Mouse (Mus musculus) right cerebral cortex, postnatal 10 days (tissue): ENCODE data around the gene Itm2c.

ENCODE experiments used
- DNase-seq, 2 experiments: peaks; one replicate each; pipeline ENCODE4 v3.0.0; 2021; ENCODE audit warnings: low spot score in 2 of 2

The Itm2c gene

DNA sequence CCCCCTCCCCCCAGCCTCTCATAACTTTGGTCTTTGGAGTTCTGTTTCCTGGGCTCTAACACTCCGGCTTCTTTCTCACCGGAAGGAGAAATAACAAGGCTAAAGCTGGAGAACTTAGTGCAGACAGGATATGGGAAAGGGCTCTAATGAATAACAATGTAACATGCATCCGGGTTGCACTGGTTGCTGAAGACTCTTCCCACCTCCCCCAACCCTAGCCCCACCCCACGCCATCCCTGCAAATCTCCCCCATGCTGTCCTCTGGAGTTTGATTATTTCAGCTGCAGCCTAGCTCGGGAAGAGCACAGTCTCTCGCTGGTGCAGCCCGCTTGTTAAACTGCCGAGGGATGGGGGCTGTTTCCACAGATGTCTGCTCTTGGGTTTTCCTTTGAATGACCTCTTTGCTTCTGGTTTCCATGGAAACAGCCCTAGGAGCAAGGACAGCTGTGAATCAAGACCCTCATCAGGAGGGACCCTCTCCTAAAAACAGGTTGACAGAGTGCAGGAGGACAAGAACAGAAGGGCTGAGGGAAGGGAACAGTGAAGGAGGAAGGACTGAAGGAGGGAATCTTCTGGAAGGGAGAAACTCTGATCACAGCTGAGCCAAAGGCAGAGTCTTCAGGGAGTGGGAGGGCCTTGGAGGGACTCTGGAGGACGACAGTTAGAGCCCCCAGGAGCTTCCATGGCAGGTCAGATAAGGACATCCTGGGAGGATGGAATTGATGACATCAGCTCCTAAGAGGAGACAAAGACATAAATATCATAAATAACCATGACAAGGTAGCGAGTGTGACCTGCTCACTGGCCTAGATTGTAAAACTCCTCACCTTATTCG, 39.8 kb downstream of the Itm2c start:
- no peak for DNase-seq

GRCm38 (mm10) chr1:85934560-85934959, 40.5 kb downstream of the Itm2c start:
- DNase-seq, result no peak

DNA sequence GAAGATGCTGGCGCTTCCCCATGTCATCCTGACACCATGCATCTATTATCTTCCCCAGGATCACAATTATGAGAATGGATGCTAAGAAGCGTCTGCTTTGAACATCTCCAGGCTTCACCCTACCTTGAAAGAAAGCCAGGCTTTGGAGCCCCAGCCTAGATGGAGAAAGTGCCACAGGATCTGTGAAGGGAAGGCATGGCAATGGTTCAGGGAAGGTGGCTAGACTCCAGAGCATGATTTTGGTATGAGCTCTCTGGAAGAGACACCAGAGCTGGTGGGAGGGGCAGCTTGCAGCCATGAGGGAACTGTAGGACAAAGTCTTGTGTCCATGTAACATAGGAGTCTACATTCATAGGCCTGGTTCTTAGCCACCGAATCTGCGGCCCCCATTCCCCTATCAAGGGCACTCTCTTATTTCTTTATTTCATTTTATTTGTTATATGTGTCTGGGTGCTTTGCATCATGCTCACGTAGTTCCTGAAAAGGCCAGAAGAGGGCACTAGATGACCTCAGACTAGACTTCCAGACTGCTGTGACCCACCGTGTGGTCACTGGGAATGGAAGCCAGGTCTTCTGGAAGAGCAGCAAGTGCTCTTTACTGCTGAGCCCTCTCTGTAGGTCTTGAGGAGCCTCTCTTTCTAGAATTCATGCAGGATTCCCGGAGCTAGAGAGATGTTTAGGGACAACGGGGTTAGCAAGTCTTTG, 41.2 kb downstream of the Itm2c start:
- peak in 1 of 2 experiments; percentile 66 for DNase-seq

DNA sequence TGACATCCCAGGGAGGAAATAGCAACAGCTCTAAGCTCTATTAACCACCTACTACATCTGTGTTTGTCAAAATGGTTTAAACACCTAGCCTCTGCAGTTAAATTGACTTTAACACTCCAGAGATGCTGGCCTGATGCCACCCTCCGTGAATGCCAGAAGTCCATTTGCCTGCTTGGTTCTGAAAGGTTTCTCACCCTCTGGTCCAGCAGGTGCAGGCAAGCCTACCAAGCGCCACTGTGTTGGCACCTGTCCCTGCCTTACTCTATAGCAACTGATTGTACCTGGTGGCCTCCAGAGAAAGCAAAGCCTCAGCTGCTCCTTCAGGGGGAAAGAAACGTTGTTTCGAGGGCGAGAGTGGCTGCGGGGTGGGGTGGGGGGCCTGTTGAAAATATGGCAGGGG, 42.2 kb downstream of the Itm2c start:
- DNase-seq, result no peak

DNA sequence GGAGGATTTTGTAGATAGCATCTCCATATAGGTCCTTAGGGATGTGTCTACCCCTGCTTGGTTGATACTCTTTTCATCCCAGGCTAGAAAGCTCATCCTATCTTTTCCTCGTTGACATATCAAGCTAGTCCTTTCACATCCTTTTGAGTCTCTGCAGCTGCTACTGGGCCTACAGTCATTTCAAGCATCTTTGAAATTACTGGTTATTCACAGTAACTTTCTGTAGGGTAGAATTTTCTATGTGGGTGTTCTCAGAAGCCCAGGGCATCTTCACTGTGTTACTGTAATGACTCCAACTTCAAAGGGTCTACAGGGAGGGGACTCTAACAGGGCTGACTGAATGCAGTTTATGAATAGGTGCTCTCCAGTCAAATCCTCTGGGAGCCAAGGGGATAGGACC, 43.2 kb downstream of the Itm2c start:
- no peak for DNase-seq

DNA sequence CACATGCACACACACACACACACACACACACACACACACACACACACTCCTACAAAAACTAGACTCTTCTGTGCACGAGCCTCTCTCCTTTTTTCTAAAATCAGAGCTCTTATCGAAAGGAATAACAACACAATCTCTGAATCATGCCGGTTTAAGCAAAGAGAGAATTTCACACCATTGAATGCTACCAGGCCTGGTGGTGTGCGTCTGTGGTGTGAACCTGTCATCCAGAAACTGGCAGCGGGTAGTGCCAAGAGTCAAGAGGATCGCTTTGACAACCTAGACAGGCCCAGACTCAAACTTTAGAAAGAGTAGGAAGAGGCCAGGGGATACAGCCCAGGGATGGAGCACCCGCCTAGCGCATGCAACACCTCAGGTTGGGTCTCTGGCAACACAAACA, 48.2 kb downstream of the Itm2c start:
- no peak for DNase-seq

- DNase-seq, result no peak
Measured at GRCm38 (mm10) chr1:85949085-85949684, 55.1 kb downstream of the Itm2c start.

DNA sequence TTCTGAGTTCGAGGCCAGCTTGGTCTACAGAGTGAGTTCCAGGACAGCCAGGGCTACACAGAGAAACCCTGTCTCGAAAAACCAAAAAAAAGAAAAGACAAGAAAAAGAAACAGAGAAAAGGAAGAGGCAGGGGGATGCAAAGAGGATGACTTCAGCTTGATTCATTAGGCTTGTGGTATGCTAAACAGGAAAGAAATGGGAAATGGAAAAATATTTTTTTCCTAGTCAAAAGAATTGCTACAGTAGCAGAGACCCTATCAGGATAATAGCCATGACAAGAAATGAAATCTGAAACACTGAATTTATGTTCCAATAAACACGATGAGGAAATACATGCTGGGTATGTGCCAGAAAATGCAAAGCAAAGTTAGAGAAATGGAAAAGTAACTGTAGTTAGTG, 61.1 kb downstream of the Itm2c start:
- no peak for DNase-seq

DNA sequence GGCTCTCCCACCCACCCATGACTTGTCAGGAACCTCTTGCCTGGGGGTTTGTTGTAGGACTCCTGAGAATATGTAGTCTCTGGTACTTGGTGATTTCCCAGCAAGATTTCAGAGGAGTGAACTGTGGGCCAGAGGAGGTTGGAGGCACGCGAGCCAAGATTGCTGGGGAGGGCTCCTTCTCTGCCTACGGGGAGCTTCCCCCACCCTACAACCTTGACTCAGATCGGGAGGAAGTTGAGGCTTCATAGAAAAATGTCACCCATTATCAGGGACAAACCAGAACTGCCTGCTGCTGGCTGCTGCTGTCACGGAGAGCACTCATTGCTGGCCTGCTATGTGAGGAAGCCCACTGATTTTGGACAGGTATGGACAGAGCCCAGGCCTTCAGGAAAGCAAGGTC, 63.2 kb downstream of the Itm2c start:
- no peak for DNase-seq

DNA sequence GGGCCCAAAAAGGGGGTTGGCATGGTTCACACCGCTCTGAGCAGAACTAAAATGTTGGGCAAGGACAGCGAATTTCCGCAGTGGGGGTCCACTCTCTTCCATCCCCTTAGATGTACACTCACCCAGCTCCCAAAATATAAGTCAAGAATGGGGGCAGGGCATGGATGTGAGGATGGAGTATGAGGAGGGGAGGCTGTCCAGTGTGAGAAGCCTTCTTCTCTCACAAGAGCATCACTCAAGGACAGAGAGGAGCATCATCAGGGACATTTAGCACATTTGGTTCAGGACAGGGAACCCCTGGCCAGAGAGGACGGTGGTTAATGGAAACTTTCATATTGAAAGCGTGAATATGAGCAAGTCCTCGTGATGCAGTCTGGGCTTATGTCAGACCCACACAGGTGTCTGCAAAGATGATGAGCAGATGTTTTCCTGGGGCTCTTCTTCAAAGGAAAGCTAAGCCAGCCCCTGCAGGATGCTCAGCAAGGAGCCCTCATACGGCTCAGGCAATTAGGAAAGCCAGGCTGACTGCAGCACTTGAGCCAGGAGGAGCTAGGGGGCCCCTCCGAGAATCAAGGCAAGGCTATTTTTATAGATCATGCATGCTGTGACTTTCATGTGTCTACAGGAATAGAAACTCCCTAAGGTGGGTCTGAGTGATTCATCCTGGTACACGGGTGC, 64.0 kb downstream of the Itm2c start:
- DNase-seq, result peak; percentile 40 to 49
